Mouse (Mus musculus) gastrocnemius, postnatal 36 days (tissue): ENCODE measurements around the gene Cox20. TPM values are rescaled to one million over a fixed set of nuclear protein-coding genes. Genes with fewer than 3 reads are reported as not detected.
"Not testable (repeated sequence)": the region's sequence is repeated elsewhere in the genome, so short reads cannot be mapped to it uniquely, and the experiment has no call there.

Experiments
- DNase-seq, 2 experiments: peaks; one replicate each; pipeline ENCODE4 v3.0.0; 2022
- intact Hi-C: fragments of 180-260 bp; cut with DNase I; formaldehyde crosslinking; loops from one replicate; pipeline ENCODE4 v1.15.1; 2025
- microRNA-seq, 2 experiments: library from miRNA; unstranded; fragments of <30 nt; microRNA quantifications; one replicate each; pipeline ENCODE4 v1.2.0; 2021
- total RNA-seq, 2 experiments: library from RNA; stranded (reverse); gene quantifications; 2 replicates each; pipeline ENCODE4 v1.2.3; 2021

Gene Cox20
- total RNA-seq, 2 experiments from 2014 or later, result 31.6 to 33.7 TPM

DNA sequence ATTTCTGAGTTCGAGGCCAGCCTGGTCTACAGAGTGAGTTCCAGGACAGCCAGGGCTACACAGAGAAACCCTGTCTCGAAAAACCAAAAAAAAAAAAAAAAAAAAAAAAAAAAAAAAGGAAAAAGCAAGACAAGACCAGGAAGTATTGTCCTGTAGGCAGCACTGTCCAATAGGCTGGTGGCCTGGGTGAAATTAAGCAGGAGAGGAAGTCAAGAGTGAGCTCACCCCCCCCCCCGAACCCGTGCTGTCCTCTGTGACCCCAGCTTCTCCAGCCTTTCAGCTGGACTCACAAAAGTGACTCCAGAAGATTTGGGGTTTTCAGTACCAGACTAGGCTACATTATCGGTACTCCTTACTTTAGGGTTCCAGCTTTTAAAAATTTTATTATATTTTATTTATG lies 23.7 kb downstream of the Cox20 start:
- DNase-seq, result no peak
- intact Hi-C loops, result no loop called here

DNA sequence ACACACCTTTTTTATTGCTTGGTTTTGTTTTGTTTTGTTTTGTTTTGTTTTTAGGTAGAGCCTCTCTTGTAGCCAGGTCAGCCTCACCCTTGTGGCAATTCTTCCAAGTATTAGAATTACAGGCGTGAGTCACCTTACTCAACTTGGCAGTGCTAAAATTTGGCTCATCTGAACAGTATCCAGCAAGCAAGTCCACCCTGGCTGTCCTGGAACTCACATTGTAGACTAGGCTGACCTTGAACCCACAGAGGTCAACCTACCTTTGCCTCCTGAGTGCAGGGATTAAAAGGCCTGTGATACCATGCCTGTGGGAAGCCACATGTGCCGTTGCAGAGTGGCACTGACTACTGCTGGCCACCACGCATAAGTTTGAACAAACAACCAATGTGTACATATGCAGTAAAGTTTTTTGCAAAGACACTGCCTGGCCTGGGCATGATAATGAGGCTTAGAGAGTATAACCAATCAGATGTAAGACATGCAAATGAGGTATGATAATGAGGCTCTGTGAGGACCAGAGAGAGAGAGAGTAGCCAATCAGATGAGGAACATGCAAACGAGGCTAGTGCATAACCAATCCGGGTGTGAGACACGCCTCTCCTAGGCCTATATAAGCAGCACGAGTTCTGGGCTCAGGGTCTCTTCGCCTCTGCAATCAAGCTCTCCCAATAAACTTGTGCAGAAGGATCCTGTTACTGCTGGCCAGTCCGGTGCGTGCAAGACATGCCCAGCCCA lies 25.3 kb downstream of the Cox20 start:
- DNase-seq, intact Hi-C loops: not testable (repeated sequence)

DNA sequence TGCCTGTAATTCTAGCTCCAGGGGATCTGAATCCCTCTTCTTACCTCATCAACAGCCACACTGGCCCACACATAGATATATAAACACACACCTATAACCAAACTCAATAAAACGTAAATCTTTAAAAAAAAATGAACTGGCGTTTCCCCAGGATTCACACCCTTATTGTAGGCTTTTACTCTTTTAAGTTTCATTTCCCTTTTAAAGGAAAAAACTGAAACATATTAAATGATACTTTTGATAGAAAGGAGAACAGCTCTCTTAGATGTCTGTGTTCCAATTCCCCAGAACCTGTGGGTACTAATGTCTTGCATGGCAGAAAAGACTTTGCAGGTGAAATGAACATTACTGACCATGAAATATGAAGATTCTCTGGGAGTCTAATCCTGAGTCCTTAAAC lies 31.9 kb downstream of the Cox20 start:
- intact Hi-C loops, result no loop called here
- DNase-seq, result no peak

DNA sequence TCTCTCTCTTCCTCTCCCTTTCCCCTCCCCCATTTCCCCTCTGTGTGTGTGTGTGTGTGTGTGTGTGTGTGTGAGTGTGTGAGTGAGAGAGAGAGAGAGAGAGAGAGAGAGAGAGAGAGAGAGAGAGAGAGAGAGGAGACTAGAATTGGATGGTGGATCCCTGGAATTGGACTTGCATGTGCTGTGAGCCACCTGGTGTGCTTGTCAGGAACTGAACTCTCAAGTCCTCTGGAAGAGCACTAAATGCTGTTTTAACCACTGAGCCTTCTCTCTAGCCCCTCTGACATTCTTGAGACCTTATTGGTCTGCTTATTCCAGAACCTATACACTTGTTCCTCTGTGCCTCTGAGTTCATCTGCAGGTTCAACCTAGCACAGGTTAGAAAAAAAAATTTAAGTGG lies 32.7 kb downstream of the Cox20 start:
- intact Hi-C loops, result no loop called here
- no peak for DNase-seq

DNA sequence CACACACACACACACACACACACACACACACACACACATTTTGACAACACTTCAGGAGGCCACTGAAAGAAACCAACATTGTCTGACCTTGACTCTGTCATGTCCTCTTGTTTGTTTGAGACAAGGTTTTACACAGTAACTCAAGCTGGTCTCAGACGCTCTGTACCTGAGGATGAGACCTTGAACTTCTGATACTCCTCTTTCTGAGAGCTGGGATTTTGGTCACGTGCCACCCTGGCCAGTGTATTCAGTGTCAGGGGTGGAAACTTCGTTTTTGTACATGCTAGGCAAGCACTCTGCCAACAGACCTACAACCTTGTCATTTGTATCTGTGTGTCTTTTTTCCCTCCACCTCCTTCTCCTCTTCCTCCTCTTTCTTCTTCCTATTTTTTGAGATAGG lies 35.6 kb downstream of the Cox20 start:
- intact Hi-C loops, result no loop called here
- DNase-seq, result no peak

DNA sequence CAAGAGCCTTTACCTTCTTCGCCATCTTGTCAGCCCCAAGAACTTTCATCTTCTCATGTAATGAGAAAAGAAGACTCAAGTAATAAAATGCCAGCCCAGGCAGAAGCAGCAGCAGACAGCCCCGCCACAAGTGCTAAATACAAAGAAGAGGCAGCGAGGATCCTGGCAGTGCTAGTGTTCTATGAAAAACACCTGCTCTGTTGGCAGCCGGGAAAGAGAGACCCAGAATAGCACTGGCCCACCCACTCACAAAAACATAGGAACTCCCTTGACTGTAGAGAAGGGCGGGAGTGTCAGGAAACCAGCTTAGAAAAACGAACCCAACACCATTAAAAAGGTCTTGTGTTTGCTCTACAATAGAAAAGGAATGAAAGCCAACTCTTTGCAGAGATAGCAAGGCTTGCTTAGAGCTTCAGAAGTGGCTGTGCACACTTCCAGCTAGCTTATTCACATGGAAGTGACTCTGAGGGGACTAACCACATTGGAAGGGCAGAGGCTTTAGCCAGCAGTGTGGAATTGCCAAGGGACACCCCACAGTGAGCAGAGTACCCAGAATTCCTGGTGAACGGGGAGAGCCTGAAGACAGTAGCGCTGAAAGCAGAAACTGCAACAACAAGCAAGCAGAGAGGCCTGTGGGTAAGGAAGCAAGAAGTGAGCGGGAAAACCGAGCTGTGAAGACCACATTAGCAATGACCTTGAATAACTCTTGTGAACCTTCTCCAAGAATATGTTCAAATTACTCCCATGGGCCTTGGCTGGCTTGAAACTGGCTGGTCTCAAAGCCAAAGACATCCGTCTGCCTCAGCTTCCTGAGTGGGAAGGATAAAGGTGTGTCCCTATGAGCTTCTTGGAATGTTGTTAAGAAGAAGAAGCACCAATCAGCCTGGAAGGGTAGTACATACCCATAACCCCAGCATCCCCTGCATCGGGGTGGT lies 39.1 kb downstream of the Cox20 start:
- no peak for DNase-seq
- intact Hi-C loops, result no loop called here

DNA sequence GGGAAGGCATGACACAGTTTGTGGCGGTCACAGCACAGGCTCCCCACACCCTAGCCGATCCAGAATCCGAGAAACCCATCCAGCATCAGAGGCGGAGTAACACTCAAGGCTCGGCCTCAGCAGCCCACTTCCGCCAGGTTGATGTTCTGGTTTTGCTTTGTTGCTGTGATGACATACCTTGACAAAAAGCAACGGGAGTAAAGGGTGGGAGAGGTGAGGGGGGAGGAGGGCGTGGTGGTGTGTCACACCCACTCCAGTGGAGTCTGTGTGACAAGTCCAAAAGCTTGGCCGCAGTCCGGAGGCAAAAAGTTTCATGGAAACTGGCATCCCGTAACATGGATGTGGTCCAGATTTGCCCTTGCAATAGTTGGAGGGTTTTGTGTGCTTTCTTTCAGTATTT lies 41.3 kb downstream of the Cox20 start:
- no peak for DNase-seq

DNA sequence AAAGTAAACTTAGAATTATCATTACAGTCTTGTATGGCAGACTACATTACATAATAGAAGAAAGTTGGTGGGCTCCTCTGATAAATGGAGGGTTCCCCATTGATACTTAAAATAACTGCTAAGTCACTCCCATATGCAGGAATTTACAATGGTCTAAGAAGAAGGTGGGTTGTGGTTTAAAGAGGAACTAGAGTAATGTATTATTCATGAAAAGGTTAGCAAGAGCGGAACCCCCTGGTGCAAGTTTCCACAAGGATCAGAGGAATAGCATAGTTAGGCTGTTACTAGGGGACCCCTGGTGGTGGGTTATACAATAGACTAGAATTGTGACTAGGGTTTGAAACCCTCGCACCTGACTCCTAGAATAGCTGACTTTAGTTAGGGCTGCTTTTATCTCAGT lies 41.8 kb downstream of the Cox20 start:
- no peak for DNase-seq
- intact Hi-C loops, result no loop called here

More for the DNA sequence above, 41.3 kb downstream of the Cox20 start:
- intact Hi-C loops, result no loop called here

DNA sequence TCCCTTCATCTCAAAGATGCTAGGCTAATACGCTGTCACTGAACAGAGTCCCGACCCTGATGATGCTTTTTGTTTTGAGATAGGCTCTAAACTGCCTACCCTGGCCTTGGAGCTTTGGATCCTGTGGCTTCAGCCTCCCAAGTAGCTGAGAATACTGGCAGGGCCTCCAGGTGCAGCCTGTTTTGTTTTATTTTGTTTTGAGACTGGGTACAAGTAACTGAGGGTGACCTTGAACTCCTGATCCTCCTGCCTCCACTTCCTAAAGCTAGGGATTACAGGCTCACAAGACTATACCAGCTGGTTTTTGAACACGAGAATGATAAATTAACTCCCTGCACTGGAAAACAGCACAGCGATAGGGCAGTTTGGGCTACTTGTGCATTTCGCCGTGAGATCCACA lies 46.2 kb downstream of the Cox20 start:
- DNase-seq, result no peak
- intact Hi-C loops, result no loop called here

DNA sequence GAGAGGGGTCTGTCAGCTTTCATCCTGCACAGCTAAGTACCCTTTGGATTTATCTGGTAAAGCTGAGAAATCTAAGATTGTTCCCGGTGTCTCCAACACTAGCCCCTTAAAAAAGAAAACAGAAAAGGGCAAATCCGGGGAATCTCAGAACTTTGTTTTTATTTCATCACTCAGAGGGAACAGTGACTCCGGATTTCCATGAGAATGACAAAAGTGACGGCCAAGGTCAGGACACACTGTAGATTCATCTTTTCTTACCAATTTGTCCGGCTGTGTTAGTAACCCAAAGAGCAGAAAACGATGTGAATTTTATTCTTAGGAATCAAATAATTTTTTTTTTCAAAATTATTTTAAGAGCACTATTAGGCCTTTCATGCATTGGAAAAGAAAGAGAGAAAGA lies 49.2 kb downstream of the Cox20 start:
- no peak for DNase-seq
- intact Hi-C loops, result loop anchor here (2.0 kb wide), 1 partner anchor 35 kb away; no protein-coding TSS in a partner anchor

DNA sequence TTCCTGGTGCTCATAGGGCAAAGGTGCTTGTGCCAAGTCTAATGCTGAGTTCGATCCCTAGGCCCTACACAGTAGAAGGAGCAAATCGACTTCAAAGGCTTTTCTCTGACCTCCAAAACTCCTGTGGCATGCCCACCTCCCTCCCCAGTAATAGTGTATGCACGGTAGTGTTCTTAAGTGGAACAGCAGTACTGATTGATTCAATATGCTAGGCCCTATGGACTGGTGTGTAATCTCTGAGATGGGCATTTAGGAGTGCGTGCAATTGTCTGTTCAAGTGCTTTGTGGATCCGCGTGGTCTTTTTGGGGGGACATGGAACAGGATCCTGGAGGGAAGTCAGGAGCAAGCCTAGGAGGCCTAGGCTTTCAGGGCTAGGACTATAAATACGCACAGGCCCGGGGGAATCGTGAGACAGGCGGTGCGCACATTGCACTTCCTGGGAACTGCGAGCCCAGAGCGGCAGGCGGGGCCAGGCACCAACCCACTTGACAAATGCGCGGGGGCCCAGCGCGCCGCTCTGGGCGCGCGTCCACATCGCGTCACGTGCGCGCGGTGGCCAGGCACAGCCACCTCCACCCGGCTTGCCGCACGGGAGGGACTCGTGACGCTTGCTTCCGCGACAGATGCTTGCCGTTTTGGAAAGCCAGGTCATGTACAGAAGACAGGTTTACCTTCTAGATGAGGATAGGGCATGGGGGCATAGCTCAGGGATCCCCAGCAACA lies 49.8 kb downstream of the Cox20 start:
- peak; percentile 88 to 89 for DNase-seq
- intact Hi-C loops, result loop anchor here (2.0 kb wide), 1 partner anchor 34 kb away; no protein-coding TSS in a partner anchor

DNA sequence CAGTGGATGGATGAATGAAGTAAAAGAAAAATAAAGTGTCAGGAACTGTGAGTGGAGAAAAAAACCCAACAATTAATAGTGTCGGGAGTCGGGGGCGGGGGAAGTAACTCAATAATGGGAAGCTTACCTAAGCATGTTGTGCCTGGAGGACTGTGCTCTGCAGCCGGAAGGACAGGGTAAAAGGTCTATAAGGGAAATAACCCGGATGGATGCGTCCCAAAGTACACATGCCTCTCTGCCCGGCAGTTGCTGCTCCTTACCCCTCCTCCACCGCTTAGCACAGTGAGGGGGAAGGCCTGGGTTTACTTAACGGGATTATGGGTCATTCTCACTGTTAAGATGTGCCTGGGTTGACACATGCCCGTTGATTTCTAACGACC lies 50.3 kb downstream of the Cox20 start:
- no peak for DNase-seq
- intact Hi-C loops, result loop anchor here (2.0 kb wide), 1 partner anchor 34 kb away; no protein-coding TSS in a partner anchor

Small RNA genes lying within 50 kb of the gene (microRNA-seq; reads per million reads assigned to microRNA genes)
- 0 reads per million in 2 experiments for gene Gm27458

Other genes starting within 250 kb of the Cox20 start
- 10 to 100 TPM; 29.2 to 30.3 TPM for gene Desi2, start 131.7 kb upstream of the Cox20 start, total RNA-seq
- 100 to 1,000 TPM in 1 of 2 experiments, 10 to 100 TPM in 1; 91.7 to 124 TPM for gene Hnrnpu, start 18.7 kb downstream of the Cox20 start, total RNA-seq
- 10 to 100 TPM; 11.4 to 11.7 TPM for gene Efcab2, start 87.0 kb downstream of the Cox20 start, total RNA-seq
- 1 to 10 TPM; 1.7 to 2.8 TPM for gene Kif26b, start 210.0 kb downstream of the Cox20 start, total RNA-seq